Mouse (Mus musculus) lung, postnatal 0 days (tissue): ENCODE measurements at regions not wholly inside any gene's neighbourhood (a gene's known extent, or its start where the extent isn't known, plus 50 kb on each side); places are given as distances from the start of the nearest gene placed in this dataset.

Source experiments
- CTCF ChIP-seq: IDR thresholded peaks from 2 replicates; pipeline ENCODE4 v1.5.1; 2016; ENCODE audit warnings: antibody characterized with exemption, mild to moderate bottlenecking
- EP300 ChIP-seq: IDR thresholded peaks from 2 replicates; pipeline ENCODE4 v1.6.1; 2016; ENCODE audit warnings: antibody characterized with exemption, mild to moderate bottlenecking, control low read depth

- TF ChIP-seq CTCF, result no peak
- TF ChIP-seq EP300, result no peak
These were observed 262.9 kb downstream of the Zfp704 start for GRCm38 (mm10) chr3:9346857-9347445.
